Mouse (Mus musculus) lung, embryonic 14.5 days (tissue): ENCODE data around the gene Megf8. TPM values are rescaled to one million over a fixed set of nuclear protein-coding genes. Genes with fewer than 3 reads are reported as not detected.

ENCODE experiments used
- ATAC-seq: fragments of 200-750 bp; cut with Nextera tagmentation; 2 replicates; pipeline ENCODE4 v1.8.0; 2017; ENCODE audit warnings: mild to moderate bottlenecking, moderate TSS enrichment, moderate library complexity; ENCODE audit not compliant: insufficient read depth
- DNase-seq: peaks from one replicate; pipeline ENCODE4 v3.0.0-alpha.2; 2015
- H3K27ac ChIP-seq: fragments of 300-500 bp; sonication (generic); 2 replicates; pipeline ENCODE4 v1.5.1; 2014; ENCODE audit warnings: low read depth, mild to moderate bottlenecking, moderate library complexity
- H3K27me3 ChIP-seq: fragments of 300-500 bp; sonication (generic); 2 replicates; pipeline ENCODE4 v1.6.1; 2014; ENCODE audit warnings: low read length, control low read depth; ENCODE audit not compliant: insufficient read depth
- H3K36me3 ChIP-seq: fragments of 300-500 bp; sonication (generic); 2 replicates; pipeline ENCODE4 v1.6.1; 2014; ENCODE audit warnings: control low read depth; ENCODE audit not compliant: insufficient read depth
- H3K4me1 ChIP-seq: fragments of 300-500 bp; sonication (generic); 2 replicates; pipeline ENCODE4 v1.6.1; 2014; ENCODE audit warnings: antibody characterized with exemption, control low read depth; ENCODE audit not compliant: insufficient read depth
- H3K4me2 ChIP-seq: fragments of 300-500 bp; sonication (generic); 2 replicates; pipeline ENCODE4 v1.6.1; 2014; ENCODE audit warnings: mild to moderate bottlenecking
- H3K4me3 ChIP-seq: fragments of 300-500 bp; sonication (generic); 2 replicates; pipeline ENCODE4 v1.5.1; 2014; ENCODE audit warnings: low read depth, low read length
- H3K9ac ChIP-seq: fragments of 300-500 bp; sonication (generic); 2 replicates; pipeline ENCODE4 v1.6.1; 2014
- H3K9me3 ChIP-seq: fragments of 300-500 bp; sonication (generic); 2 replicates; pipeline ENCODE4 v1.6.1; 2016; ENCODE audit warnings: low read depth, low read length, control low read depth
- CTCF ChIP-seq: IDR thresholded peaks from 2 replicates; pipeline ENCODE4 v1.5.1; 2016; ENCODE audit warnings: antibody characterized with exemption, low read depth
- WGBS: fragments of 180-500 bp; shearing (Covaris S2); extraction: QIAGEN DNeasy Blood & Tissue Kit; methylation state at CpG from one replicate; pipeline ENCODE4 v1.1.7; 2014; 5-methylcytosine and 5-hydroxymethylcytosine counted together
- polyA plus RNA-seq: library from polyadenylated mRNA; unstranded; fragments of >200 nt; fragmentation: Nextera tagmentation; extraction: Ambion mirVana; gene quantifications from 2 replicates; pipeline ENCODE4 v1.2.1, GENCODE M21; 2014

Megf8 gene
- polyA plus RNA-seq, 1 experiment from 2014 or later, result 14.9 TPM

- H3K4me1 ChIP-seq, result no peaks in the 10 kb centered on the region
- H3K9me3 ChIP-seq, result no peaks in the 10 kb centered on the region
- no peak overlapping the region for H3K4me2 ChIP-seq
- ATAC-seq (peak; percentile 21; the same call in 1 of the 2 replicates), DNase-seq (peak; percentile 68)
- H3K27me3 ChIP-seq, result no peaks in the 10 kb centered on the region
- WGBS, result 83% methylated on average over 2 of the region's 2 CpGs
- H3K9ac ChIP-seq, result no peak overlapping the region
- H3K27ac ChIP-seq, result no peak overlapping the region
- no peak for TF ChIP-seq CTCF
- no peak overlapping the region for H3K4me3 ChIP-seq
- peaks cover 98% of the 10 kb centered on the region for H3K36me3 ChIP-seq
These were observed 26.1 kb upstream of the Megf8 start for GRCm38 (mm10) chr7:25290911-25291310.

- 47% methylated on average over 7 of the region's 7 CpGs for WGBS
- Histone ChIP-seq H3K4me3 (no peak overlapping the region), H3K36me3 (peaks cover 86% of the 10 kb centered on the region), H3K9me3 (no peaks in the 10 kb centered on the region), H3K4me2 (no peak overlapping the region), H3K4me1 (no peaks in the 10 kb centered on the region), H3K27me3 (no peaks in the 10 kb centered on the region), H3K9ac (no peak overlapping the region), H3K27ac (no peak overlapping the region)
- DNase-seq (no peak), ATAC-seq (no peak)
- TF ChIP-seq CTCF, result no peak
These were observed 24.9 kb upstream of the Megf8 start for GRCm38 (mm10) chr7:25292107-25292506.

- DNase-seq (no peak), ATAC-seq (no peak)
- 68% methylated on average over 9 of the region's 10 CpGs for WGBS
- Histone ChIP-seq H3K36me3 (peaks cover 74% of the 10 kb centered on the region), H3K4me3 (no peak overlapping the region), H3K27me3 (no peaks in the 10 kb centered on the region), H3K27ac (no peak overlapping the region), H3K9me3 (no peaks in the 10 kb centered on the region), H3K9ac (no peak overlapping the region), H3K4me2 (no peak overlapping the region), H3K4me1 (no peaks in the 10 kb centered on the region)
- no peak for TF ChIP-seq CTCF
These were observed 23.7 kb upstream of the Megf8 start for GRCm38 (mm10) chr7:25293191-25293739.

GRCm38 (mm10) chr7:25294495-25294894 lies 22.5 kb upstream of the Megf8 start:
- H3K27me3 ChIP-seq, result no peaks in the 10 kb centered on the region
- ATAC-seq (no peak), DNase-seq (no peak)
- WGBS, result 86% methylated on average over 4 of the region's 4 CpGs
- no peaks in the 10 kb centered on the region for H3K4me1 ChIP-seq
- H3K4me2 ChIP-seq, result no peak overlapping the region
- no peak for TF ChIP-seq CTCF
- H3K4me3 ChIP-seq, result no peak overlapping the region
- H3K9ac ChIP-seq, result no peak overlapping the region
- H3K9me3 ChIP-seq, result no peaks in the 10 kb centered on the region
- peaks cover 62% of the 10 kb centered on the region for H3K36me3 ChIP-seq
- no peak overlapping the region for H3K27ac ChIP-seq

- ATAC-seq (no peak), DNase-seq (no peak)
- no peaks in the 10 kb centered on the region for H3K4me1 ChIP-seq
- H3K4me3 ChIP-seq, result no peak overlapping the region
- H3K36me3 ChIP-seq, result peaks cover 56% of the 10 kb centered on the region
- H3K27ac ChIP-seq, result no peak overlapping the region
- WGBS, result 81% methylated on average over 12 of the region's 12 CpGs
- TF ChIP-seq CTCF, result no peak
- H3K9me3 ChIP-seq, result no peaks in the 10 kb centered on the region
- H3K9ac ChIP-seq, result no peak overlapping the region
- H3K4me2 ChIP-seq, result no peak overlapping the region
- H3K27me3 ChIP-seq, result no peaks in the 10 kb centered on the region
These were observed 21.8 kb upstream of the Megf8 start for GRCm38 (mm10) chr7:25294960-25295722.

GRCm38 (mm10) chr7:25296945-25297453 lies 20.0 kb upstream of the Megf8 start:
- no peaks in the 10 kb centered on the region for H3K9me3 ChIP-seq
- no peaks in the 10 kb centered on the region for H3K4me1 ChIP-seq
- H3K9ac ChIP-seq, result peak overlapping the region; percentile 84
- DNase-seq, result peak; percentile 64
- TF ChIP-seq CTCF, result no peak
- H3K4me2 ChIP-seq, result peak overlapping the region; percentile 79
- H3K27me3 ChIP-seq, result no peaks in the 10 kb centered on the region
- peak overlapping the region; percentile 61 for H3K4me3 ChIP-seq
- ATAC-seq, result peak; percentile 39
- H3K27ac ChIP-seq, result peak overlapping the region; percentile 97
- under 1% methylated on average over 21 of the region's 21 CpGs for WGBS
- H3K36me3 ChIP-seq, result peaks cover 37% of the 10 kb centered on the region
